Mouse (Mus musculus) thymus, adult 2 months (tissue): ENCODE results near the gene Pou2af1.

Experiments
- CTCF ChIP-seq: fragments of 200-500 bp; IDR thresholded peaks from 2 replicates; pipeline ENCODE4 v1.5.1; 2012; ENCODE audit warnings: mild to moderate bottlenecking, control low read depth, low read length, moderate library complexity, borderline replicate concordance; ENCODE audit not compliant: control insufficient read depth, poor library complexity, insufficient read depth; ENCODE audit errors: extremely low read depth
- POLR2A ChIP-seq: fragments of 200-500 bp; IDR thresholded peaks from 2 replicates; pipeline ENCODE4 v1.6.1; 2012; ENCODE audit warnings: mild to moderate bottlenecking, low read length, control low read depth, moderate library complexity; ENCODE audit not compliant: control insufficient read depth, poor library complexity, insufficient read depth; ENCODE audit errors: extremely low read depth

GRCm38 (mm10) chr9:51286079-51286478 is 72.6 kb downstream of the Pou2af1 start:
- TF ChIP-seq CTCF (no peak), POLR2A (no peak)
